Mouse (Mus musculus) forebrain, embryonic 13.5 days (tissue): ENCODE data around the gene Sec23b. TPM values are rescaled to one million over a fixed set of nuclear protein-coding genes. Genes with fewer than 3 reads are reported as not detected.

ENCODE experiments used
- microRNA-seq: library from miRNA; unstranded; fragments of <30 nt; microRNA quantifications from one replicate; pipeline ENCODE4, GENCODE M21; 2016
- polyA plus RNA-seq: library from polyadenylated mRNA; unstranded; fragments of >200 nt; fragmentation: Nextera tagmentation; extraction: Ambion mirVana; gene quantifications from 2 replicates; pipeline ENCODE4 v1.2.1, GENCODE M21; 2015

The Sec23b gene
- polyA plus RNA-seq, 1 experiment from 2014 or later: 93.0 TPM

Small RNAs within 50 kb of the gene (microRNA-seq; reads per million reads assigned to microRNA genes)
- not detected for gene Gm24823

Other genes starting within 250 kb of the Sec23b start
- gene Ovol2, start 224.1 kb upstream of the Sec23b start, polyA plus RNA-seq: not detected in 2 replicates
- gene Kat14, start 187.2 kb upstream of the Sec23b start, polyA plus RNA-seq: 29.8 and 39.3 TPM in 2 replicates
- gene Pet117, start 187.2 kb upstream of the Sec23b start, polyA plus RNA-seq: 2.8 and 3.6 TPM in 2 replicates
- 2.7 and 4.5 TPM in 2 replicates for gene Dzank1, start 28.8 kb upstream of the Sec23b start, polyA plus RNA-seq
- gene Polr3f, start 28.5 kb upstream of the Sec23b start, polyA plus RNA-seq: 33.4 and 36.0 TPM in 2 replicates
- gene Rbbp9, start 5.4 kb upstream of the Sec23b start, polyA plus RNA-seq: 59.4 and 62.3 TPM in 2 replicates
- 47.3 and 53.8 TPM in 2 replicates for gene Smim26, start 37.8 kb downstream of the Sec23b start, polyA plus RNA-seq
- 50.0 and 58.6 TPM in 2 replicates for gene Dtd1, start 43.7 kb downstream of the Sec23b start, polyA plus RNA-seq